Mouse (Mus musculus) heart, postnatal 4 days (tissue): ENCODE data around the gene Rhebl1. TPM values are rescaled to one million over a fixed set of nuclear protein-coding genes. Genes with fewer than 3 reads are reported as not detected.
A peak's percentile ranks its signal among the peaks of the same experiment; 100 is the strongest.

Source experiments
- DNase-seq: peaks from one replicate; pipeline ENCODE4 v3.0.0; 2021
- total RNA-seq, 2 experiments: library from RNA; stranded (reverse); gene quantifications; 2 replicates each; pipeline ENCODE4 v1.2.3; 2021

Gene Rhebl1
- total RNA-seq, 2 experiments from 2014 or later = 2.0 TPM

- DNase-seq = no peak
Measured at GRCm38 (mm10) chr15:98849165-98849564, 45.2 kb downstream of the Rhebl1 start.

- DNase-seq = no peak
Measured at GRCm38 (mm10) chr15:98846140-98846539, 48.2 kb downstream of the Rhebl1 start.

GRCm38 (mm10) chr15:98845149-98845548 lies 49.2 kb downstream of the Rhebl1 start:
- no peak for DNase-seq

- DNase-seq = no peak
Measured at GRCm38 (mm10) chr15:98843595-98844223, 50.6 kb downstream of the Rhebl1 start.

GRCm38 (mm10) chr15:98839671-98840585 lies 54.4 kb downstream of the Rhebl1 start:
- DNase-seq = no peak

GRCm38 (mm10) chr15:98839161-98839560 lies 55.2 kb downstream of the Rhebl1 start:
- no peak for DNase-seq

- DNase-seq = no peak
Measured at GRCm38 (mm10) chr15:98837743-98838103, 56.6 kb downstream of the Rhebl1 start.

- DNase-seq = no peak
Measured at GRCm38 (mm10) chr15:98837006-98837742, 57.2 kb downstream of the Rhebl1 start.

- DNase-seq = no peak
Measured at GRCm38 (mm10) chr15:98835291-98835690, 59.0 kb downstream of the Rhebl1 start.

GRCm38 (mm10) chr15:98834059-98834458 lies 60.3 kb downstream of the Rhebl1 start:
- DNase-seq = no peak

- DNase-seq = no peak
Measured at GRCm38 (mm10) chr15:98833281-98833680, 61.1 kb downstream of the Rhebl1 start.

GRCm38 (mm10) chr15:98832161-98833058 lies 61.9 kb downstream of the Rhebl1 start:
- DNase-seq = no peak

- no peak for DNase-seq
Measured at GRCm38 (mm10) chr15:98831684-98832035, 62.7 kb downstream of the Rhebl1 start.

GRCm38 (mm10) chr15:98830736-98831683 lies 63.3 kb downstream of the Rhebl1 start, which contains the start of gene Prkag1:
Prkag1 (minus strand) TSS chr15:98831521.
- DNase-seq = peak; percentile 98

Other genes with a start within 250 kb of the Rhebl1 start
- 10 to 100 TPM; 57.6 to 59.6 TPM for gene Ddx23, start 231.6 kb downstream of the Rhebl1 start, total RNA-seq
- gene Rnd1, start 217.1 kb downstream of the Rhebl1 start, total RNA-seq = 1 to 10 TPM; 1.5 TPM
- under 1 TPM; 0.38 to 0.55 TPM for gene Ccdc65, start 186.3 kb downstream of the Rhebl1 start, total RNA-seq
- gene Fkbp11, start 166.3 kb downstream of the Rhebl1 start, total RNA-seq = 10 to 100 TPM; 11.0 to 12.8 TPM
- 10 to 100 TPM; 40.9 to 43.7 TPM for gene Arf3, start 131.3 kb downstream of the Rhebl1 start, total RNA-seq
- under 1 TPM; 0.36 to 0.50 TPM for gene Wnt10b, start 116.4 kb downstream of the Rhebl1 start, total RNA-seq
- not detected for gene Wnt1, start 104.7 kb downstream of the Rhebl1 start, total RNA-seq
- 1 to 10 TPM in 1 of 2 experiments, under 1 TPM in 1; 0.93 to 1.2 TPM for gene Ddn, start 85.0 kb downstream of the Rhebl1 start, total RNA-seq
- 10 to 100 TPM; 88.9 to 89.3 TPM for gene Prkag1, start 63.0 kb downstream of the Rhebl1 start, total RNA-seq
- gene Kmt2d, start 23.3 kb downstream of the Rhebl1 start, total RNA-seq = 10 to 100 TPM; 65.6 to 67.2 TPM
- gene Dhh, start 4.0 kb upstream of the Rhebl1 start, total RNA-seq = 1 to 10 TPM; 2.7 to 3.5 TPM
- 10 to 100 TPM; 14.1 to 15.9 TPM for gene Lmbr1l, start 23.7 kb upstream of the Rhebl1 start, total RNA-seq
- gene Tuba1b, start 40.0 kb upstream of the Rhebl1 start, total RNA-seq = 100 to 1,000 TPM; 873 to 889 TPM
- not detected for gene Gm49450, start 59.0 kb upstream of the Rhebl1 start, total RNA-seq
- 100 to 1,000 TPM; 435 TPM for gene Tuba1a, start 59.2 kb upstream of the Rhebl1 start, total RNA-seq
- 100 to 1,000 TPM; 200 to 203 TPM for gene Tuba1c, start 135.4 kb upstream of the Rhebl1 start, total RNA-seq
- gene Prph, start 160.6 kb upstream of the Rhebl1 start, total RNA-seq = 1 to 10 TPM in 1 of 2 experiments, under 1 TPM in 1; 0.60 to 1.3 TPM
- gene Troap, start 180.0 kb upstream of the Rhebl1 start, total RNA-seq = 10 to 100 TPM; 17.8 to 18.7 TPM
- gene C1ql4, start 193.3 kb upstream of the Rhebl1 start, total RNA-seq = under 1 TPM in 1 of 2 experiments, not detected in 1; 0.19 TPM
- 1 to 10 TPM in 1 of 2 experiments, under 1 TPM in 1; 0.79 to 1.2 TPM for gene Dnajc22, start 198.6 kb upstream of the Rhebl1 start, total RNA-seq
- 10 to 100 TPM; 24.8 to 28.3 TPM for gene Spats2, start 231.4 kb upstream of the Rhebl1 start, total RNA-seq